Comparison of ENCODE assay signal across 15 mouse cellular contexts in genomic region chr6:97718184-97718910, GRCm38 (mm10).
A peak's percentile ranks its signal among the peaks of the same experiment; 100 is the strongest.
DNase-seq lines count a peak whose midpoint lies in the region; ATAC-seq and TF ChIP-seq lines count a peak whose summit lies in the region.
"Had no signal": no experiment of that assay in that cellular context is flagged by ENCODE, and none has a peak within 500 bp of the region (broad histone marks: within the 10 kb centered on the region; RNA-seq: fewer than 3 reads in every experiment).

No protein-coding gene starts in this region.

- WGBS in hindbrain, embryonic 13.5 days = 18% methylated on average over 6 of the region's 6 CpGs
- 25% methylated on average over 6 of the region's 6 CpGs for WGBS in hindbrain, embryonic 12.5 days
- 36% methylated on average over 6 of the region's 6 CpGs for WGBS in midbrain, postnatal 0 days
- WGBS in midbrain, embryonic 15.5 days = 28% methylated on average over 6 of the region's 6 CpGs

- H3K4me1 ChIP-seq in hindbrain, embryonic 13.5 days (replicated peaks) = peaks cover 10% of the 10 kb centered on the region
- H3K4me1 ChIP-seq in hindbrain, embryonic 12.5 days = peaks cover 9% of the 10 kb centered on the region
- H3K4me1 ChIP-seq in midbrain, postnatal 0 days (ENCODE audit: insufficient read depth, low read length) = no peaks in the 10 kb centered on the region
- 0 out of 2 replicates have a peak, but pooled peaks cover 2% of the 10 kb centered on the region for H3K4me1 ChIP-seq in midbrain, embryonic 15.5 days
- H3K4me1 ChIP-seq: heart, embryonic 10.5 days; liver, embryonic 12.5 days had no signal

- no peak overlapping the region for H3K9ac ChIP-seq in hindbrain, embryonic 13.5 days
- no peak overlapping the region for H3K9ac ChIP-seq in hindbrain, embryonic 12.5 days
- no peak overlapping the region for H3K9ac ChIP-seq in midbrain, postnatal 0 days (replicated peaks; ENCODE audit: low read length, poor library complexity, severe bottlenecking)
- H3K9ac ChIP-seq in midbrain, embryonic 15.5 days = no peak overlapping the region
- H3K9ac ChIP-seq: kidney, embryonic 15.5 days; liver, embryonic 12.5 days had no signal

- H3K9me3 ChIP-seq in hindbrain, embryonic 13.5 days = 0 out of 2 replicates have a peak, but pooled peaks cover 4% of the 10 kb centered on the region
- no peaks in the 10 kb centered on the region for H3K9me3 ChIP-seq in hindbrain, embryonic 12.5 days (replicated peaks)
- no peaks in the 10 kb centered on the region for H3K9me3 ChIP-seq in midbrain, postnatal 0 days (ENCODE audit: low read length)
- H3K9me3 ChIP-seq in midbrain, embryonic 15.5 days = no peaks in the 10 kb centered on the region
- H3K9me3 ChIP-seq: heart, embryonic 10.5 days; kidney, embryonic 15.5 days; liver, embryonic 12.5 days had no signal

- no peak for TF ChIP-seq CTCF in midbrain, postnatal 0 days (IDR thresholded peaks at IDR 0.05)

- no peaks in the 10 kb centered on the region for H3K36me3 ChIP-seq in hindbrain, embryonic 13.5 days
- H3K36me3 ChIP-seq in hindbrain, embryonic 12.5 days = no peaks in the 10 kb centered on the region
- H3K36me3 ChIP-seq in midbrain, postnatal 0 days (ENCODE audit: insufficient read depth, low read length) = no peaks in the 10 kb centered on the region
- H3K36me3 ChIP-seq in midbrain, embryonic 15.5 days (replicated peaks) = no peaks in the 10 kb centered on the region
- H3K36me3 ChIP-seq: heart, embryonic 10.5 days; kidney, embryonic 15.5 days; liver, embryonic 12.5 days had no signal

- DNase-seq in midbrain, postnatal 0 days (ENCODE audit: low spot score) = peak; percentile 17
- peak; percentile 71 for DNase-seq in R1 (ENCODE audit: low read depth, low spot score)
- DNase-seq in thymus, postnatal 0 days (ENCODE audit: low spot score) = no peak
- DNase-seq in right cerebral cortex, postnatal 25 days = no peak
- DNase-seq: adrenal gland, adult 8-10 months; cerebellum, postnatal 10 days; heart, postnatal 14 days; left cerebral cortex, postnatal 4 days; thymus, adult 18-20 months had no signal

- no peaks in the 10 kb centered on the region for H3K27me3 ChIP-seq in hindbrain, embryonic 13.5 days
- H3K27me3 ChIP-seq in hindbrain, embryonic 12.5 days = no peaks in the 10 kb centered on the region
- no peaks in the 10 kb centered on the region for H3K27me3 ChIP-seq in midbrain, postnatal 0 days (ENCODE audit: insufficient read depth, low read length)
- H3K27me3 ChIP-seq in midbrain, embryonic 15.5 days (replicated peaks) = no peaks in the 10 kb centered on the region
- H3K27me3 ChIP-seq: kidney, embryonic 15.5 days; liver, embryonic 12.5 days had no signal

- 0 out of 2 replicates have a peak, but pooled peaks have one; percentile 39 for ATAC-seq in hindbrain, embryonic 13.5 days (ENCODE audit: low FRiP score)
- no peak for ATAC-seq in hindbrain, embryonic 12.5 days (ENCODE audit: low FRiP score)
- no peak for ATAC-seq in midbrain, postnatal 0 days (ENCODE audit: low FRiP score)
- ATAC-seq in midbrain, embryonic 15.5 days (replicated peaks) = no peak
- ATAC-seq: liver, embryonic 12.5 days had no signal

- no peak overlapping the region for H3K4me3 ChIP-seq in hindbrain, embryonic 13.5 days
- H3K4me3 ChIP-seq in hindbrain, embryonic 12.5 days = no peak overlapping the region
- H3K4me3 ChIP-seq in midbrain, postnatal 0 days (ENCODE audit: low read depth, low read length) = no peak overlapping the region
- H3K4me3 ChIP-seq in midbrain, embryonic 15.5 days = no peak overlapping the region
- H3K4me3 ChIP-seq: heart, embryonic 10.5 days; kidney, embryonic 15.5 days; liver, embryonic 12.5 days had no signal

- peak overlapping the region; percentile 50; the same call in 1 of the 2 replicates for H3K27ac ChIP-seq in hindbrain, embryonic 13.5 days
- H3K27ac ChIP-seq in hindbrain, embryonic 12.5 days = no peak overlapping the region; the same call in 1 of the 2 replicates
- H3K27ac ChIP-seq in midbrain, postnatal 0 days (ENCODE audit: low read depth, low read length) = no peak overlapping the region
- no peak overlapping the region for H3K27ac ChIP-seq in midbrain, embryonic 15.5 days
- H3K27ac ChIP-seq: heart, embryonic 10.5 days; kidney, embryonic 15.5 days; liver, embryonic 12.5 days had no signal

- H3K4me2 ChIP-seq in hindbrain, embryonic 13.5 days = no peak overlapping the region
- no peak overlapping the region for H3K4me2 ChIP-seq in hindbrain, embryonic 12.5 days (replicated peaks)
- no peak overlapping the region for H3K4me2 ChIP-seq in midbrain, postnatal 0 days (ENCODE audit: low read depth, low read length, poor library complexity, severe bottlenecking)
- H3K4me2 ChIP-seq in midbrain, embryonic 15.5 days = no peak overlapping the region
- H3K4me2 ChIP-seq: kidney, embryonic 15.5 days; liver, embryonic 12.5 days had no signal

Comparison
In these comparisons a context has a peak if more than half of its experiments do, and no peak if none do; other contexts are left out.
1. DNase-seq: peak in midbrain, postnatal 0 days (single experiment) and R1 (single experiment); none in thymus, postnatal 0 days (single experiment) and right cerebral cortex, postnatal 25 days (single experiment).